Mouse (Mus musculus) stomach, postnatal 0 days (tissue): ENCODE data around the gene Slc6a20a.

Source experiments
- CTCF ChIP-seq: IDR thresholded peaks from 2 replicates; pipeline ENCODE4 v1.5.1; 2016; ENCODE audit warnings: antibody characterized with exemption, low read depth, mild to moderate bottlenecking, moderate library complexity
- EP300 ChIP-seq: optimal IDR thresholded peaks from 2 replicates; pipeline ENCODE3; 2016; ENCODE audit warnings: antibody characterized with exemption

- TF ChIP-seq EP300 (no peak), CTCF (no peak)
Observed at GRCm38 (mm10) chr9:123651369-123651768, 27.3 kb downstream of the Slc6a20a start.
